10 mouse cellular contexts compared by ENCODE assay signal in genomic region chr2:27734328-27734727, GRCm38 (mm10). TPM values are rescaled to one million over a fixed set of nuclear protein-coding genes. Genes with fewer than 3 reads are reported as not detected.
DNase-seq lines count a peak whose midpoint lies in the region; ATAC-seq lines count a peak whose summit lies in the region.
"Had no signal": no experiment of that assay in that cellular context is flagged by ENCODE, and none has a peak within 500 bp of the region (broad histone marks: within the 10 kb centered on the region; RNA-seq: fewer than 3 reads in every experiment).

No protein-coding gene starts in this region.

- 0 out of 2 replicates have a peak overlapping the region, but pooled peaks have one; percentile 5 for H3K4me2 ChIP-seq in embryonic facial prominence, embryonic 13.5 days

- no peaks in the 10 kb centered on the region for H3K27me3 ChIP-seq in embryonic facial prominence, embryonic 13.5 days

- H3K4me3 ChIP-seq in embryonic facial prominence, embryonic 13.5 days, result no peak overlapping the region

- 0% methylated on average over 1 of the region's 1 CpGs for WGBS in embryonic facial prominence, embryonic 13.5 days

- peaks cover 71% of the 10 kb centered on the region for H3K4me1 ChIP-seq in embryonic facial prominence, embryonic 13.5 days

- ATAC-seq in embryonic facial prominence, embryonic 13.5 days (ENCODE audit: insufficient number of reproducible peaks, insufficient read depth, low FRiP score, low TSS enrichment, low read depth), result no peak

- no peaks in the 10 kb centered on the region for H3K9me3 ChIP-seq in embryonic facial prominence, embryonic 13.5 days

- 0 out of 2 replicates have a peak overlapping the region, but pooled peaks have one; percentile 36 for H3K9ac ChIP-seq in embryonic facial prominence, embryonic 13.5 days

- peaks cover 19% of the 10 kb centered on the region for H3K36me3 ChIP-seq in embryonic facial prominence, embryonic 13.5 days

- peak; percentile 36 for DNase-seq in kidney, adult 11 months
- no peak for DNase-seq in kidney, adult 18-20 months
- DNase-seq in heart, postnatal 4 days, result peak; percentile 40
- DNase-seq in lung, postnatal 36 days, result peak; percentile 41
- DNase-seq in right cerebral cortex, postnatal 25 days, result no peak
- DNase-seq in T-cell, adult 2 months (ENCODE audit: low spot score), result no peak
- DNase-seq in cerebellum, adult 8-10 months, result no peak
- DNase-seq: cerebellum, postnatal 36 days had no signal

- H3K27ac ChIP-seq in embryonic facial prominence, embryonic 13.5 days, result peak overlapping the region; percentile 80
- H3K27ac ChIP-seq: macrophage had no signal

RNA-seq across cellular contexts. Expression of gene Rxra, which starts 58.1 kb away (rescaled TPM):
- 16.7 and 18.7 TPM in 2 replicates for polyA plus RNA-seq in embryonic facial prominence, embryonic 13.5 days (2015; fragmentation: Nextera tagmentation; extraction: Ambion mirVana)
- 10 to 100 TPM; 39.0 to 43.2 TPM for total RNA-seq in heart, postnatal 4 days (2021)

Comparison
In these comparisons a context has a peak if more than half of its experiments do, and no peak if none do; other contexts are left out.
1. DNase-seq: peak in kidney, adult 11 months (single experiment), heart, postnatal 4 days (single experiment) and lung, postnatal 36 days (single experiment); none in kidney, adult 18-20 months (single experiment), right cerebral cortex, postnatal 25 days (single experiment), T-cell, adult 2 months (single experiment) and cerebellum, adult 8-10 months (single experiment).